ENCODE assay signal across 18 mouse cellular contexts in the genomic region with DNA sequence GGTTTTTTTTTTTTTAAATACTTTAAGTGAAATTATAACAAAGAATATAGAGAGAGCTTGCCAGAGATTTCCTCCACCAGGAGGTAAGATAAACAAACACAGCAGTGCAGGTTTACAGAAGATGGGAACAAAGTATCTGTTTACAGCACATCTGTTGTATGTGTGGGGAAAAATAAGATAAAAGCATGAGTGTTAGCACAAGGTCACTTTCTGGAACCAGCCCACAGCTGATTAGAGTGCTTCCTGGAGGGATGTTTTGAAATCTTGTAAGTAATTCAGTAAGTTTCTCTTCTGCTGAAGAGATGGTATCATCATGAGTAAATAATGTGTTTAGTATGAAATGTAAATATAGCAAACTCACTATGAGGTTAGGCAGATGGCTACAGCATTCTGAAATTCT.
"Had no signal": no experiment of that assay in that cellular context is flagged by ENCODE, and none has a peak within 500 bp of the region (broad histone marks: within the 10 kb centered on the region; RNA-seq: fewer than 3 reads in every experiment).

No protein-coding gene starts in this region.

- H3K27me3 ChIP-seq: kidney, embryonic 15.5 days; limb, embryonic 12.5 days; limb, embryonic 15.5 days; midbrain, embryonic 13.5 days had no signal

- ATAC-seq: inflammation-experienced regulatory T-cells, adult 6 months; liver, postnatal 0 days; midbrain, embryonic 13.5 days had no signal

- H3K27ac ChIP-seq: kidney, embryonic 15.5 days; limb, embryonic 12.5 days; limb, embryonic 15.5 days; liver, embryonic 14.5 days; macrophage; midbrain, embryonic 10.5 days; midbrain, embryonic 13.5 days; stomach, postnatal 0 days had no signal

- DNase-seq: kidney, adult 11 months; kidney, adult 8-10 months; kidney, postnatal 10 days; kidney, postnatal 36 days; left cerebral cortex, postnatal 4 days; liver, postnatal 0 days; lung, postnatal 10 days; thymus, adult 18-20 months; thymus, postnatal 36 days had no signal

- H3K4me2 ChIP-seq: kidney, embryonic 15.5 days; limb, embryonic 12.5 days; limb, embryonic 15.5 days; midbrain, embryonic 13.5 days had no signal

- H3K9me3 ChIP-seq: kidney, embryonic 15.5 days; limb, embryonic 12.5 days; limb, embryonic 15.5 days; midbrain, embryonic 10.5 days; midbrain, embryonic 13.5 days had no signal

- H3K4me1 ChIP-seq: kidney, embryonic 15.5 days; limb, embryonic 12.5 days; limb, embryonic 15.5 days; midbrain, embryonic 10.5 days; midbrain, embryonic 13.5 days had no signal

- H3K9ac ChIP-seq: kidney, embryonic 15.5 days; limb, embryonic 12.5 days; limb, embryonic 15.5 days; liver, embryonic 14.5 days; liver, postnatal 0 days; midbrain, embryonic 13.5 days had no signal

- H3K4me3 ChIP-seq: kidney, embryonic 15.5 days; limb, embryonic 12.5 days; limb, embryonic 15.5 days; midbrain, embryonic 10.5 days; midbrain, embryonic 13.5 days had no signal

- H3K36me3 ChIP-seq: kidney, embryonic 15.5 days; limb, embryonic 12.5 days; limb, embryonic 15.5 days; midbrain, embryonic 10.5 days; midbrain, embryonic 13.5 days had no signal
